Mouse (Mus musculus): Measurements from ENCODE around the gene March9.
"Not testable (repeated sequence)": the region's sequence is repeated elsewhere in the genome, so short reads cannot be mapped to it uniquely, and the experiment has no call there.

Gene March9

DNA sequence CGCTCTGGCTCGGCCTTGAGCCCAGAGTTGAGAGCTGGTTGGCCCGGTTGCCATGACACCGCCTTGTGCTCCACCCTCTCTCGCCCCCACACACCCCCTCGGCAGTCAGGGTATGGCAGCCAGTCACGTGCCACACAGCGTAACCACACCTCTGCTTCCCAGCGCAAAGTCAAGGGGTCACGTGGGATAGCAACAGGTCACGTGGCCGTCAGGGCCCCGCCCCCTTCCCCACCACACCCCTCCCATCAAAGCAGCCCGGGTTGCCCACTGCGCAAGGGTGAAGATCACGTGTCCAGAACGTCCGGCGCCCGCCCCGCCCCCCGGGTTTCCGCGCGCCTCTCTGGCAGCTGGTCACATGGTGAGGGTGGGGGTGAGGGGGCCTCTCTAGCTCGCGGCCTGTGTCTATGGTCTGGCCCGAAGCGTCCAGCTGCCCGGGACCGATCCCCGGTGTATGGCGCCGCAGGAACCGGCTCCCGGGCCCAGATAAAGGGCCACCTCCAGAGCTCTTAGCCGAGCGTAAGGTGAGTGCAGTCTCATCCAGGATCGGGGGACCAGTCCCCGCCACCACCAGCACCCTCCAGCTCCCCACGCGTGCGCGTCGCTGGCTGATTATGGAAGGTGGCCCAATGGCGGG, 3.4 kb upstream of the March9 start, which contains the start of gene Cdk4:
Cdk4 (plus strand) TSS at position 296 of the 634 bp plus-strand sequence.
- DNase-seq (ENCODE audit: low read depth, low spot score), result peak; percentile 95

DNA sequence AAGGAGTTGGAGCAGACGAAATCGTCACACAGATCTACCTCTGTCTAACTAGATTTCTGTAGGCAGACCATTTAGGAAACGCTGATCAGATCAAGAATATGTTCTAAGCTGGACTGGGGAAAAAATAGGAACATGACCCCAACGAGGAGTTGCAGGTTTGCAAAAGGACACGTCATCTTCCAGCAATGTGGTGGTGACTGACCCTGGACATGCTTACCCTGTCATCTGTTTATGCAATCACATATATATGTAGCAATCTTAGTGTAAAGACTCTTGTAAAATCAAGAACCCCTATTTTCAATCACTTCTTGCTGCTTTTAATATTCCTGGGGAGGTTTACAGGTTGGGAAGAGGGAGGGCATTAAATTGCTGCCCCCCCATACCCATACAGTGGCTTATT, 2.5 kb upstream of the March9 start:
- no peak for DNase-seq (ENCODE audit: low read depth, low spot score)

DNA sequence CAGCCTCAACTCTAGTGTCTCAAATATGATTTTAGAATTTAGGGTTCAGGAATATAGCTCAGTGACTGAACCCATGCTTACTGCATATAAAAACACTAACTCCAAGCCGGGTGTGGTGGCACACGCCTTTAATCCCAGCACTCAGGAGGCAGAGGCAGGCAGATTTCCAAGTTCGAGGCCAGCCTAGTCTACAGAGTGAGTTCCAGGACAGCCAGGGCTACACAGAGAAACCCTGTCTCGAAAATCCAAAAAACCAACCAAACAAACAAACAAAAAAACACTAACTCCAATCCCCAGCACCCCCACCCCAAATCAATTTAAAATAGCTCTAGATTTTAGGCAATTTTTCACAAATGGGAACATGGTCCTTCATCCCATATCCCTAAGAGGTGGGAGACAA, 2.1 kb upstream of the March9 start:
- DNase-seq (ENCODE audit: low read depth, low spot score), result not testable (repeated sequence)

GRCm38 (mm10) chr10:127061513-127061912, 1.5 kb upstream of the March9 start:
- no peak for DNase-seq (ENCODE audit: low read depth, low spot score)

DNA sequence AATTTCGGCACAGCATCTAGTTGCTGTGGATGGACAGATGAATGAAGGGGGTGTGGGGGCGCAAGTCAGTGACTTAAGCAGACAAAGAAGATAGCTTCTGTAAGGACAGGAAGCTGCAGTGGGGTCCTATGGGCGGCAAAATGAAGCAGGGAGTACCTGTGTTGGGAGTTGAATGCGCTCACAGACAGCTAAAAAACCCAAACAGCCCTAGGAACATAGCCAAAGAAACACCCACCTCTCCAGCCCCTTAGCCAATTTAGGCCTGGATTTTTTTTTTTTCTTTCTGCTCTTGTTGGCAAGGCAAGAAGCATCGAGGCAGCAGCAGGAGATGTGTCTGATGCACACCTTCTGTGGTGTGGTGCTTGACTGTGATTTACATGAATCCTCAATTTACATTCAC, 1.1 kb upstream of the March9 start:
- no peak for DNase-seq (ENCODE audit: low read depth, low spot score)

DNA sequence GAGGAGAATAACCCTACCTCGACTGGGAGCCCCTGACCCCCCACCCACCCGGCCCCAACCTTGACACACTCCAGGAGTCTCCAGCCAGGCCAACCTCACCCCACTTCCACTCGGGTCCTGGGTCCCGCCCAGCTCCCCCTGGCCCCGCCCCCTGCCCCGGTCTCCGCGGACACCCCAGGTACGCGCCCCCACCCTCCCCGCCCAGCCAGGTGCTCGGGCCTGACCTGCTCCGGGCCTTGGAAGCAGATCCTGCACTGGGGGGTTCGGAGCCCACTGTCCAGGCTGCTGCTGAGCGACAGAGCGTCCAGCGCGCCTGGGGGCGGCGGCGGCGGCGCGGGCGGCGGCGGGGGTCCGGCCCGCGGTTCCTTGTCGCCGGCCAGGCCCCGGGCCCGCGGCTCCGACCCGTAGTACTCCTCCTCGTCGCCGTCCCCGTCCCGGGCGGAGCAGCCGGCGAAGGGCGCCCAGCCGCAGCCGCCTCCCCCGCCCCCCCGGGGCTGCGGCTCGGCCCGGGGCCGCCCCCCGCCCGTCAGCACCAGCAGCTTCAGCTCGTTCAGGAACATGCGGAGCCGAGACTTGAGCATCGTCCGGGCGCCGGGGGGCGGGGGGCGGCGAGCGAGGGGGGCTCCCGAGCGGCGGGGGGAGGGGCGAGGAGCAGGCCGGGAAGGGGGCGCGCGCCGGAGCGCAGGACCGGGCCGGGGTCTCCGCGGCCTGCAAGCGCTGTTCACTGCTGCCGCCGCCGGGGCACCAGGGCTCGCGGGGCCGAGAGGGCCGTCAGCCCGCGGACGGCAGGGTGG, 613 bp downstream of the March9 start:
- no peak for DNase-seq (ENCODE audit: low read depth, low spot score)

DNA sequence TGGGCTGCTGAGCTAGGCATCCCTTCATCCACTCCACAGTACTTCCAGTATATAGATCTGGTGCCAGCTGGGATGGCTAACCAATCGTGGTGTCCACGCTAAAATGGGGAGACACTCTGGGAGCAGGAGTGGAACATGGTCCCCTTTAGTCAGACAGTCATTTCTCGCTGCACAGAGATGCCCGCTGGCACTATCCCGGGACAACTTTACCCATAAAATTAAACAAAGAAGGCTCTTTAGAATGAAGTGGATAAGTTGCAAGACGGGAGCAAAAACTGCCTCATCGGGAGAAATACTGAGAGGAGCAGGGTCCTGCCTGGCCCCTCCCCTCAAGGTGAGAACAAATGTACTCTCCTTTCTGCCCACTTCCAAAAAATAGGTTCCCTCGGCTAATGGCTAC, 1.3 kb downstream of the March9 start:
- DNase-seq (ENCODE audit: low read depth, low spot score), result no peak

GRCm38 (mm10) chr10:127058161-127058560, 1.8 kb downstream of the March9 start:
- no peak for DNase-seq (ENCODE audit: low read depth, low spot score)

- no peak for DNase-seq (ENCODE audit: low read depth, low spot score)
Measured at GRCm38 (mm10) chr10:127056490-127056889, 3.5 kb downstream of the March9 start.

DNA sequence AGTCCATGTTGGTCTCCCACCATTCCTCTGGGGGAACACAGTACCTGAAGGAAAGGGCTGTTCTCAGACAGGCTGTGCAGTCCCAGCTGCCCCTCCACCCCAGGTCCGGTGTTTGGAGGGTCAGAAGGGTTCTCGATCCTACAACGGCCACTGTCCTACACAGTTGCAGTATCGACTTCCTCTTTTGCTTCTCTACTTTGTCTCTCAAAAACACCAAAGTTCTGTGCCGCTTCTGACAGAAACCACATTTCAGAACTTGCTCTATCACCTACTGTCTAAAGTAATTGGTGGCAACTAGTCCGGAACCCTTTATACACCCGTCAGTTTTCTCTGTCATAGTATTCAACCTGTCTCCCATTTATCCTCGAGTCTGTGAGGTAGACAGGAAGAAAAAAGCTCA, 4.6 kb downstream of the March9 start:
- DNase-seq (ENCODE audit: low read depth, low spot score), result no peak

GRCm38 (mm10) chr10:127054646-127055045, 5.3 kb downstream of the March9 start:
- DNase-seq (ENCODE audit: low read depth, low spot score), result no peak

- no peak for DNase-seq (ENCODE audit: low read depth, low spot score)
Measured at GRCm38 (mm10) chr10:127050119-127050474, 9.9 kb downstream of the March9 start.

DNA sequence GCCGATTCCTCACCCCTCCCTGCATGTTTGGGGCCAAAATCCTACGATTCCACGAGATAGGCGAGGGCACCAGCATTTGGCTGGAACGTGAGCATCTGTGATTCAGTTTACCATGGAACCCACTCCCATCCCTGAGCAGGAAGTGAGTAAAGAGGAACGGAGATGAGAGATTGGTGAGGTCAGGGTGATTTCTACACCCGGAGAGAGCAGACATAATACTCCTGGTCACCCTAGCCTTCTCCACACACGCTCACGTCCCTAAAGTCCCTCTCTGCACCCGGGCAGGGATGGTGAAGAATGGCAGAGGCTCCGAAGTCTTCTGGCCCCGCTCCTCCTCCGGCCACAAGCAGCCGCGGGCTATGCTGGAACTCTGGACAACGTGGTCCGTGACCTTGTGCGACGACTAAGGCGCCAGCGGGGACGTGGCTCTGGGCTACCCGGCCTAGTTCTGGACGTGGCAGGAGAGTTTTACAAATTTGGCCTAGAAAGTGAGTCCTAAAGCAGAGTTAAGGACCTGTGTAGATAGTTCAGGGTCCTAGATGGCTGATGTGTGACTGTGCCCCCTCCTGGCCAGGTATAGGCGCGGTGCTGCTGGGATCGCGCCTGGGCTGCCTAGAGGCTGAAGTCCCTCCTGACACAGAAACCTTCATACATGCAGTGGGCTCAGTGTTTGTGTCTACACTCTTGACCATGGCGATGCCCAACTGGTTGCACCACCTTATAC, 10.4 kb downstream of the March9 start:
- DNase-seq (ENCODE audit: low read depth, low spot score), result no peak

GRCm38 (mm10) chr10:127048608-127049394, 11.2 kb downstream of the March9 start:
- no peak for DNase-seq (ENCODE audit: low read depth, low spot score)

- no peak for DNase-seq (ENCODE audit: low read depth, low spot score)
Measured at GRCm38 (mm10) chr10:127047954-127048353, 12.0 kb downstream of the March9 start, which contains the start of gene Cyp27b1. Cyp27b1 (plus strand) TSS chr10:127048250.

DNA sequence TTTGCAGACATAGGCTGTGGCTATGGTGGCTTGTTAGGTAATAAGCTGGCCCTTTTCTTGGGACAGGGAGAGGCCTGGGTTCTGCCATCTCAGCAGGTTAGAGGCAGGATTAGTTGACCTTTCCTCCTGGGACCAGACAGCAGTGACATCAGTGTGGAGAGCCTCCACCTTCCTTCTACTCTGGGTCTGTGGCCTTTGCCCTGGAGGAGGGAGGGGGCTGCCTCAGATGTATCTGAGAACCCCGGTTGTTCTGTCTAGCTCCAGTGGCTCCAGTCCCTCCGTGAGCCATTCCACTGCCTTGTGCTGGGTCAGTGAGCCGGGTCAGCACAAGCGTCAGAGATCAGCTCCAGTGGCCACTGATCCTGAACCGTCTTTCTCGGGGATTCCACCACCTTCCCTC, 16.8 kb downstream of the March9 start:
- no peak for DNase-seq (ENCODE audit: low read depth, low spot score)

DNA sequence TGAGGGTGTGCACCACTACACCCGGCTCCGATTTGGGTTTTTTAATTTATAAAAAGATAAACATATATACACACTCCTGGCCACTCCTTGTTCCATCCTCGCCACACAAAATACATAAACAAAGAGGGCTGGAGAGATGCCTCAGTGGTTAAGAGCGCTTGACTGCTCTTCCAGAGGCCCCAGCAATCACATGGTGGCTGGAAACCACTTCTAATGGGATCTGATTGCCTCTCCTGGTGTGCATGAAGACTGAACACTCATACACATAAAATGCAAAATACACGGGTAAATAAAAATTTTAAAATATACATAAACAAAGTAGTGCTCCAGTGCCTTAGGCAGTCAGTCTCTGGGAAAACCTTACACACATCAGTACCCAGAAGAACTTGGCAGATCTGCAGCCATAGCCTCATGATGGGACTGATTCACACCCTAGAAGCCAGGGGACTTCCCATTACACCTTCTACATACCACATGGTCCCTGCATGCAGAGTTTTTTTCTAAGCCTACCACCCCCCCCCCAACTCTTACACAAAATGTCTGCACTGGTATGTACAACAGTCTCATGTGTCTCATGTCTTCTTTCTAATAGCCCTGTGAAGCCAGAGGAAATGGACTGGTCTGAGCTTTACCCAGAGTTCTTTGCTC, 17.4 kb downstream of the March9 start:
- no peak for DNase-seq (ENCODE audit: low read depth, low spot score)

GRCm38 (mm10) chr10:127041774-127042338, 18.1 kb downstream of the March9 start:
- DNase-seq (ENCODE audit: low read depth, low spot score), result peak; percentile 83

DNA sequence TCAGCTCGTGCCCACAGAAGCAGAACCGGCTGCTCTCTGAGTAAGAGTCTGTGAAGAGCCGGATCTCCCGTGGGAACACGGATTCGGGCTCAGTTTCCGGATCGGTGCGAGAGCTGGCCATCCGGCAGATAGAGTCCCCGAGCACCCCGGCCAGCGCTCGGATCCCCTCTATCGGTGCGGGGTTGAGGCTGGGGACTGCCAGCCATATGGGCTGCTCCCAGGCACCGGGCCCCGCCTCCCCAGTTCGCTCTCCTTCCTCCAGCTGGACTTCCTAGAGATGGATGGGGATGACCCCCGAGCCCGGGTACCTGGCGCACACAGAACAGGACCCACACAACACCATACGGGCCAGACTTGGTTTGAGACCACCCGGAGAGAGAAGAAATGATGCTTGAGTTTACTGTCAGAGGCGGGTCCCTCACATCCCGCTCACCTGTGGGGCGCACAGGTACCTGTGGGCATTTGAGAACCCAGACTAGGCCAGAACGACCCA, 18.7 kb downstream of the March9 start, which contains the start of the genes Mettl1 and Eef1akmt3:
Mettl1 (plus strand) TSS at position 141 of the 493 bp plus-strand sequence.
Eef1akmt3 (minus strand) TSS at position 240 of the 493 bp plus-strand sequence.
- no peak for DNase-seq (ENCODE audit: low read depth, low spot score)

DNA sequence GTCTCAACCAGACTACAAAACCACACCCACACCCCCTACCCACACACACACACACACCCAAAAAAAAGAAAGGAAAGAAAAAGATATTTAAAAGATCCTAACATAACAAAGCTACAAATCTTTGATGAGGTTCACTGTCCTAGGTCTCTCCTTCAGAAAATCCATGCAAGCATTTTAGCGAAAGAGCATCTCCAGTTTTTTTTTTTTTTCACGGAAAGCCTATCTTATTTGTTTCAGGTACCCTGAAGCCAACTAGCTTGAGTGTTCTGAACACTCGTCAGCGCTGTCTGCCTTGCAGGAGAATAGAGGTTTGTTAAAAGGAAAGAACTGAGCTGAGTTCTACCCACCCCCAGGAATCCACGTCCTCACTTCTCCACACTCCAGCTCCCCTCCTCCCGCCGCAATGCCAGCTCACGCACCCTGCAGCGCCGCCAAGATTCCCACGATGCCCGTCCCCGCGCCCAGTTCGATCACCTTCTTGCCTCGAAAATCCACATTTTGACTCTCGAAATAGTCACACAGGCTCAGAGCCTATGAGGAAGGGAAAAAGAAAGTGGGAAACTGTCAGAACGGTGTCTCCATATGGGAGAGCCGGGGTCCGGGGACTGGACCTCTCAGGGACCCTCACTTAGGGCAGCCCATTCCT, 19.3 kb downstream of the March9 start:
- DNase-seq (ENCODE audit: low read depth, low spot score), result no peak

Measured in WW6 (cell line).